Mouse (Mus musculus): Measurements from ENCODE around the gene Lrrc47. TPM values are rescaled to one million over a fixed set of nuclear protein-coding genes. Genes with fewer than 3 reads are reported as not detected.

Lrrc47 gene
- 10 to 100 TPM; 78.4 to 99.0 TPM for total RNA-seq (2023)

DNA sequence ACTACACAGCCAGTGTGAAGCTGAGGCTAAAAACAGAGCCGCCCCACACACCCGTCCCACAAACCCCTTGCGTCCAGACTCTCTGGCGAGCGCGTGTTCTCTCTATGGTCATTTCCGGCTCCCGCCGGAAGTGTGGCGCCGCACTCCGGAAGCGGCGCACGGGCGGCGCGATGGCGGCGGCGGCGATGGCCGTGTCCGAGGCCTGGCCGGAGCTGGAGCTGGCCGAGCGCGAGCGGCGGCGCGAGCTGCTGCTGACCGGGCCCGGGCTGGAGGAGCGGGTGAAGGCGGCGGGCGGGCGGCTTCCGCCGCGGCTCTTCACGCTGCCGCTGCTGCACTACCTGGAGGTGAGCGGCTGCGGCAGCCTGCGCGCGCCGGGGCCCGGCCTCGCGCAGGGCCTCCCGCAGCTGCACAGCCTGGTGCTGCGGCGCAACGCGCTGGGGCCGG lies at the start of gene Lrrc47:
Lrrc47 (plus strand) TSS at position 86 of the 444 bp plus-strand sequence.

DNA sequence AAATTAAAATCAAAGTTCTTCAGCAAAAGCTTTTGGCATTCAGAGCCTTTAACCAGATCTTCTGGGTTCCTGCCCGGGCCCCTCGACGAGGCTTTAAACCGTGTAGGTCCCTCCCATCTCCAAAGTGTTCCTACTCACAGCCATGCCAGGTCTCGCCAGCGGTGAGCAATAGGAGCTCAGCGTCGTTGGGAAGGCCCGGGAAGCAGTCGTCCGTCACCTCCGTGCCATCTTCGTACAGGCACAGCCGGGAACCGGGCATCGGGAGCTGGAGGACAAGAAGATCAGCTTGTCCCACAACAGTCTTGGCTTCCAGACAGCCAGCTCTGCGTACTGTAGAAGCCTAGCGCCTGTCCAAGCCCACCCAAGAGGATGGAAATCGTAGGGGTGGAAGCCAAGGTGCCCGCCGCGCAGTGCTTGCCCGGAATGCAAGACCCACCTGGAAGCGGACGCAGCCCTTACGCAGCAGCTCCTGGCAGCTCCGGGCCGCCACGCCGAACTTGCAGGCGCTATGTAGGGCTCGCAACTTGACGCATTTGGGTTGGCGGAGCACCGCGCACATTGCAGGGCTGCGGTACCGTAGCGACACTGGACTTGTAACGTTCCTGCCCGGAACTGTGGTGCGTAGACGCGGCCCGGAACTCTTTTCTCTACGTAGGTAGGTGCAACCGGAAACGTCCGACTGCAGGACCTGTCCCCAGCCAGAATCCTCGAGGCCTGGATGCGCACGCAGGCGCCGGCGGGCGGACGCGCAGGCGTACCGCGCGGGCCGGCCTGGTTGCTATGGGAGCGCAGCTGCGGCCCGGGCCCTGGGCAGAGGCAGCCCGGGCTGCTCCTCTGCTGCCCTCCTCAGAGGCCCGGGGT lies 36.9 kb upstream of the Lrrc47 start, which contains the start of the genes Dffb and Cep104:
Dffb (minus strand) TSS at position 696 of the 861 bp plus-strand sequence.
Cep104 (plus strand) TSS at position 764 of the 861 bp plus-strand sequence.

DNA sequence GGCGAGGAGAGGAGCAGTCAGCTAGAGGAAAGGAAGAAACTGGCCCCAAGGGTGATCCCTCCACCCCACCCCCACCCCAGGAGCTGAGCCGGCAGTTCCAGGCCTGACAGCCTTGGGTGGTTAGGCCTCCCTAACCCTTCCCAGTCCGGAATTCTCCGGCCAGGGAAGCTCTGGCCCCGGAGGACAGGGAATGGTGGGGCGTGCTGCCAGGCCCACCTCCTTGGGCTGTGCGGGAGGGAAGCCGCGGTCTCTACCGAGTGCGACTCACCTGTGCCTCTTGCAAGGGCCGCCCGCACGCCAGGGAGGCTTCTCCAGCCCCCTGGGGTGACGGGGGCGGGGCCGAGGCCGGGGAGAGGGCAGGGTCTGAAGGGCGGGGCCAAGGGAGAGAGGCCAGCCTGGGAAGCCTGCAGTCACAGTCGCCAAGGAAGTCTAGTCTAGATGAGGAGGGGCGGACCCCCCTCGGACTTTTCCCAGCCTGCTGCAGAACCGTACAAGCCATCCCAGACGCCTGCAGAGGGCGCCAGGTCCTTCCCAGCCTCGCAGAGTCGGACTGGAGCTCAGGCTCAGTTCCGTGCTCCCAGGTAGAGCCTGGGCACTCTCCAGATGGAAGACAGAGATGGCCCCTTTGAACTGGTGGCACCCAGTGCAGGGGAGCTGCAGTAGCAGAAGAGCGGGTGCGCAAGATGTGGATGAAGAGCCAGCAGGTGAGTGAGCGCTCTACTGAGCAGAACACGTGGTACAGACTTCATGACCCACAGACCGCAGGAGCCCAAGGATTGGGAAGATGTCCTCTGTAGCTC lies 14.3 kb downstream of the Lrrc47 start, which contains the start of gene Smim1:
Smim1 (minus strand) TSS at position 590 of the 800 bp plus-strand sequence.

DNA sequence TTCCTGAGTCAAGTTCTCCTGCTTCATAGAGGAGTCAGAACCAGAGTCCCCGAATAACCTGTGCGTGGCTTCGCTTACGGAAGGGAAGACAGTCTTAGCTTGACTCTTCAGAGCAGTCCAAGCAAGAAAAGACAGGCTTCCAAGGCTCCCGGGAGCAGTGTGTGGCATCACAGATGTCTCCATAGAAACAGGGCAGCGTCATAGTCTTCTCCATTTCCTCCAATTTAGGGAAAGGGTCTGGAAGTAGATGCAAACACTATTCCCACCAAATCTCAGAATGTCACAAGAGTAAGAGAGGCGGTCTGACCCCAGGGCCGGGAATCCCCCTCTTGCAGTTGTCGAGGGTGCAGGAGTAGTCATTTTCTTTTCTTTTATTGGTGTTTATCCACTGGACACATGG lies 31.0 kb downstream of the Lrrc47 start, which contains the start of gene Ccdc27:
Ccdc27 (minus strand) TSS at position 101 of the 400 bp plus-strand sequence.

Other genes with a start within 250 kb of the Lrrc47 start
- gene A430005L14Rik, start 54.5 kb upstream of the Lrrc47 start, total RNA-seq (2023): 10 to 100 TPM; 16.0 to 29.6 TPM
- gene Dffb, start 36.6 kb upstream of the Lrrc47 start, total RNA-seq (2023): 10 to 100 TPM; 25.2 to 34.6 TPM
- 10 to 100 TPM; 25.6 to 31.3 TPM for gene Cep104, start 36.5 kb upstream of the Lrrc47 start, total RNA-seq (2023)
- not detected for gene Smim1, start 14.5 kb downstream of the Lrrc47 start, total RNA-seq (2023)
- not detected for gene Ccdc27, start 30.9 kb downstream of the Lrrc47 start, total RNA-seq (2023)
- not detected for gene Trp73, start 128.5 kb downstream of the Lrrc47 start, total RNA-seq (2023)
- gene Wrap73, start 130.6 kb downstream of the Lrrc47 start, total RNA-seq (2023): 10 to 100 TPM; 19.5 to 20.5 TPM
- gene Tprgl, start 148.9 kb downstream of the Lrrc47 start, total RNA-seq (2023): 100 to 1,000 TPM; 131 to 135 TPM
- gene Megf6, start 159.0 kb downstream of the Lrrc47 start, total RNA-seq (2023): not detected

All from B cell, adult 67 days (primary cell).